Mouse (Mus musculus) testis, postnatal 10 days (tissue): ENCODE measurements at regions not wholly inside any gene's neighbourhood (a gene's known extent, or its start where the extent isn't known, plus 50 kb on each side); places are given as distances from the start of the nearest gene placed in this dataset.

Source experiments
- DNase-seq: peaks from one replicate; pipeline ENCODE4 v3.0.0; 2021; ENCODE audit warnings: low spot score

- DNase-seq, result no peak
These were observed 587.4 kb downstream of the Otol1 start for GRCm38 (mm10) chr3:70594785-70595184.
